Mouse (Mus musculus) myocyte (in vitro differentiated cells): ENCODE measurements around the gene Wdfy1.

ENCODE experiments used
- E2F4 ChIP-seq: IDR thresholded peaks from one replicate; pipeline ENCODE4 v1.6.1; 2011; ENCODE audit warnings: mild to moderate bottlenecking, control low read depth, moderate library complexity; ENCODE audit not compliant: insufficient read depth
- POLR2A ChIP-seq: IDR thresholded peaks from one replicate; pipeline ENCODE4 v1.6.1; 2011; ENCODE audit warnings: low read depth, mild to moderate bottlenecking, control low read depth, moderate library complexity; ENCODE audit not compliant: insufficient read length
- POLR2AphosphoS2 ChIP-seq: IDR thresholded peaks from one replicate; pipeline ENCODE4 v1.6.1; 2011; ENCODE audit warnings: low read depth, control low read depth; ENCODE audit not compliant: insufficient read length
- REST ChIP-seq: IDR thresholded peaks from one replicate; pipeline ENCODE4 v1.6.1; 2011; ENCODE audit warnings: mild to moderate bottlenecking, control low read depth, moderate library complexity; ENCODE audit not compliant: insufficient read depth, insufficient read length
- TCF12 ChIP-seq: IDR thresholded peaks from one replicate; pipeline ENCODE4 v1.6.1; 2011; ENCODE audit warnings: mild to moderate bottlenecking, control low read depth; ENCODE audit not compliant: poor library complexity, insufficient read depth, severe bottlenecking
- USF1 ChIP-seq: IDR thresholded peaks from one replicate; pipeline ENCODE4 v1.6.1; 2011; ENCODE audit warnings: low read depth, mild to moderate bottlenecking, control low read depth, moderate library complexity

DNA sequence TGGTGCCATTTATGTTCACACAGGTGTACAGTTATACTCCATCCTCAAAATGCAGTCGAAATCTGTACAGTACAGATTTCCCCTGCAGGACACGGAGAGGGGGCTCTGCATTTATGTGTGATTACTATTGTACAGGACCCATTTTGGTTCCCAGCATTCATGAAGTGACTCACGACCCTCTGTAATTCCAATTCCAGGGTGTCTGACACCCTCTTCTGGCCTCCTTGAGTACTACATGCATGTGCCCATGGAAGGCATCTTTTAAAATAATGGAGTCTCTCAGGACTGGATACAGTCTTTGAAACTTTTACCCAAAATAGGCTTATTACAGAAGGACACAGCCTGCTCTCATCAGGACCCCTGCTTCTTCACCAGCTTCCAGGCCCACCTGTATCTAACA, 6.5 kb upstream of the Wdfy1 start:
- TF ChIP-seq POLR2A, result no peak
- TF ChIP-seq REST, result no peak
- TF ChIP-seq E2F4, result no peak
- no peak for TF ChIP-seq USF1
- TF ChIP-seq POLR2AphosphoS2, result no peak
- TF ChIP-seq TCF12, result no peak
